Mouse (Mus musculus) midbrain, postnatal 0 days (tissue): ENCODE data around the gene Camta1. TPM values are rescaled to one million over a fixed set of nuclear protein-coding genes. Genes with fewer than 3 reads are reported as not detected.

Source experiments
- ATAC-seq: fragments of 200-750 bp; cut with Nextera tagmentation; 2 replicates; pipeline ENCODE4 v1.8.0; 2017; ENCODE audit warnings: moderate number of reproducible peaks, mild to moderate bottlenecking, moderate TSS enrichment, moderate library complexity; ENCODE audit not compliant: low FRiP score
- DNase-seq: peaks from one replicate; pipeline ENCODE4 v3.0.0-alpha.2; 2015; ENCODE audit warnings: low spot score
- H3K27ac ChIP-seq: fragments of 300-500 bp; sonication (generic); 2 replicates; pipeline ENCODE4 v1.5.1; 2014; ENCODE audit warnings: low read depth, mild to moderate bottlenecking, low read length, mixed read lengths
- H3K27me3 ChIP-seq: fragments of 300-500 bp; sonication (generic); 2 replicates; pipeline ENCODE4 v1.6.1; 2014; ENCODE audit warnings: low read length, control low read depth, mixed read lengths; ENCODE audit not compliant: insufficient read depth
- H3K36me3 ChIP-seq: fragments of 300-500 bp; sonication (generic); 2 replicates; pipeline ENCODE4 v1.6.1; 2014; ENCODE audit warnings: low read length, control low read depth, mixed read lengths; ENCODE audit not compliant: insufficient read depth
- H3K4me1 ChIP-seq: fragments of 300-500 bp; sonication (generic); 2 replicates; pipeline ENCODE4 v1.6.1; 2014; ENCODE audit warnings: mild to moderate bottlenecking, control low read depth, antibody characterized with exemption, low read length, mixed read lengths; ENCODE audit not compliant: insufficient read depth
- H3K4me2 ChIP-seq: fragments of 300-500 bp; sonication (generic); 2 replicates; pipeline ENCODE4 v1.6.1; 2014; ENCODE audit warnings: low read depth, mild to moderate bottlenecking, low read length, mixed read lengths; ENCODE audit not compliant: poor library complexity, severe bottlenecking
- H3K4me3 ChIP-seq: fragments of 300-500 bp; sonication (generic); 2 replicates; pipeline ENCODE4 v1.5.1; 2014; ENCODE audit warnings: low read depth, mild to moderate bottlenecking, low read length, moderate library complexity
- H3K9ac ChIP-seq: fragments of 300-500 bp; sonication (generic); replicated peaks from 2 replicates; pipeline ENCODE4 v1.6.1; 2014; ENCODE audit warnings: mild to moderate bottlenecking, low read length, moderate library complexity, mixed read lengths; ENCODE audit not compliant: poor library complexity, severe bottlenecking
- H3K9me3 ChIP-seq: fragments of 300-500 bp; sonication (generic); 2 replicates; pipeline ENCODE4 v1.6.1; 2016; ENCODE audit warnings: low read length, control low read depth
- CTCF ChIP-seq: IDR thresholded peaks from 2 replicates; pipeline ENCODE4 v1.5.1; 2016; ENCODE audit warnings: antibody characterized with exemption, mild to moderate bottlenecking
- WGBS: fragments of 180-500 bp; shearing (Covaris S2); extraction: QIAGEN DNeasy Blood & Tissue Kit; methylation state at CpG from one replicate; pipeline ENCODE4 v1.1.7; 2014; 5-methylcytosine and 5-hydroxymethylcytosine counted together
- polyA plus RNA-seq: library from polyadenylated mRNA; unstranded; fragments of >200 nt; fragmentation: Nextera tagmentation; extraction: Ambion mirVana; gene quantifications from 2 replicates; pipeline ENCODE4 v1.2.1, GENCODE M21; 2015
- total RNA-seq: library from RNA; depleted of rRNA; stranded (reverse); fragments of >200 nt; gene quantifications from 2 replicates; pipeline ENCODE4 v1.2.3, GENCODE M21; 2014

The Camta1 gene
- total and polyA plus RNA-seq, 2 experiments from 2014 or later = 140 to 153 TPM

DNA sequence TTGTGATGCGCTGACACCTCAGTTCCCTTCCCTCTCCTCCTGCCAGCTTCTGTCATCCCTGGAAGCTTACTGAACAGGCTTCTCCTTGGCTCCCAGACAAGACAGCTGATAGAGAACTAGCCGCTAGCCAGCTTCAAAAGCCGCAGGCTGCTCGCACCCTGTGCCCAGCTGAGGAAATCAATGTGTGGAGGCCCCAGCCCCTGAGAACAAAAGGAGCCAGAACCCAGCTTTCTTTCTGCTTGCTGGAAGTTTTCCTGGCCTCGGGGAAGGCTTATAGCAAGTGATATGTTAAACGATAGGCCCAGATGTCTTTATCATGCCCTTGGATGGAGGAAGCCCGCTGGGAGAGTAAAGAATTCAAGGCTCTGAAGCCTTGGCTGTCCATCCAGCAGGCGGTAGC lies 411.7 kb downstream of the Camta1 start:
- no peak for ATAC-seq

DNA sequence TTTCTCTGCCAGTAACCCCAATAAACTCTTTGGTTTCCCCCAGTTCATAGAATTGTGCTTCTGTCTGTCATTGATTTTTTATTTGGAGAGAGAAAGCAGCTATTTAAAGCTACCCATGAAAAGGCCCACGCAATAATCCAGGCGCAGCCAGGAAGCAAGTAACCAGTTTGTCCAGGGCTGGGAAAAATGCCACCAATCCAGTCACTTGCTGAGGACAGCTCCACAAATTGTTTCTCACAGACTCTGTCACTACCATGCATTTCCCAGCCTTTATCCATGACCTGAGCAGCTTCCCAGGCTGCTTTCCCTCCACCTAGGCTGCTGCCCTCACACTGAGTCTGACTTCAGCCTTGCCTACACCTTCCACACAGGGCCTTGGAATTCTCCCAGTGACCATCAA lies 413.3 kb downstream of the Camta1 start:
- peaks cover 10% of the 10 kb centered on the region; the same call in 1 of the 2 replicates for H3K4me1 ChIP-seq
- TF ChIP-seq CTCF = no peak
- H3K27me3 ChIP-seq = no peaks in the 10 kb centered on the region
- H3K4me3 ChIP-seq = no peak overlapping the region
- no peaks in the 10 kb centered on the region for H3K36me3 ChIP-seq
- H3K9me3 ChIP-seq = no peaks in the 10 kb centered on the region
- DNase-seq (no peak), ATAC-seq (no peak)
- no peak overlapping the region for H3K4me2 ChIP-seq
- no peak overlapping the region for H3K27ac ChIP-seq
- no peak overlapping the region for H3K9ac ChIP-seq
- 85% methylated on average over 2 of the region's 2 CpGs for WGBS

More for the DNA sequence above, 411.7 kb downstream of the Camta1 start:
- Histone ChIP-seq H3K4me3 (no peak overlapping the region), H3K9me3 (no peaks in the 10 kb centered on the region), H3K9ac (no peak overlapping the region), H3K27ac (no peak overlapping the region; the same call in 1 of the 2 replicates), H3K27me3 (no peaks in the 10 kb centered on the region), H3K4me2 (no peak overlapping the region), H3K4me1 (peaks cover 10% of the 10 kb centered on the region; the same call in 1 of the 2 replicates), H3K36me3 (no peaks in the 10 kb centered on the region)
- peak; percentile 73 for DNase-seq
- WGBS = 17% methylated on average over 8 of the region's 8 CpGs
- TF ChIP-seq CTCF = no peak

DNA sequence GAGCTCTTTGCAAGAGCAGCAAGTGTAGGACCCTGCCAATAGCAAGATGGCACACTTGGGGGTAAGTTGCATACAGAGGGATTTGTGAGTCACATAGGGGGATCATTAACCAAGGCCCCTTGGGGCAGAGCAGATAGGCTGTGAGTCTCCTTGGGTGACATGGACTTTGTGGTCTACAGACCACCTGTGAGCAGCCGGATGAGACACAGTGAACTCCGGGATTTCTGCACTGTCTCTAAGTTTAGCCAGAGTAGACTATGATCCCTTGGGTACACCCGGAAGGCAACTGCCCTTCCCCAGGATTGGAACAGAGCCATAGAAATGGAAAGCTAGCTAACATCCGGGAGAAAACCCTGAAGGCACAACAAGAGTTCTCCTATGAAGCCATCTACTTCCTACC lies 417.0 kb downstream of the Camta1 start:
- H3K27me3 ChIP-seq = no peaks in the 10 kb centered on the region
- ATAC-seq (no peak), DNase-seq (no peak)
- no peaks in the 10 kb centered on the region for H3K36me3 ChIP-seq
- H3K9me3 ChIP-seq = no peaks in the 10 kb centered on the region; the same call in 1 of the 2 replicates
- no peak overlapping the region for H3K27ac ChIP-seq
- no peak overlapping the region for H3K4me3 ChIP-seq
- H3K4me1 ChIP-seq = no peaks in the 10 kb centered on the region
- 86% methylated on average over 4 of the region's 4 CpGs for WGBS
- H3K9ac ChIP-seq = no peak overlapping the region
- no peak overlapping the region for H3K4me2 ChIP-seq
- no peak for TF ChIP-seq CTCF

DNA sequence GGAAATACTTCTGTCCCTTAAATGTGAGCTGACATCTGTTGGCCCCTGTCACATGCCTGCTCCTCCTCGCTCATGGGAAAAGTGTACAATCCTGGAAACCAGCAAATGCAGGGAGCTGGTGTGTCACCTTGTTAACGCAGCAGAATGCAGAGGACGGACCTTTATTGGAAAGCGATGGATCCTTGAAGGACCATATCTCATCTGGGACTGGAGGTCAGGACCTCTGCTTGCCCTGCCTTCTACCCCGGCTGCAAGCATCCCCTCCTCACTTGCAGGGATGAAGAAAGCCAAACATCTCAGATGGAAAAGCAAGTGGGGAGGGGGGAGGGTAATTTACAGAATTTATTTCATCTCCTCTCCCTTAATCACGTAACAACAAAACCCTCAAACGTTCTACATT lies 423.1 kb downstream of the Camta1 start:
- H3K4me2 ChIP-seq = no peak overlapping the region
- DNase-seq (no peak), ATAC-seq (no peak)
- no peak overlapping the region for H3K27ac ChIP-seq
- no peaks in the 10 kb centered on the region; the same call in 1 of the 2 replicates for H3K9me3 ChIP-seq
- WGBS = 53% methylated on average over 7 of the region's 7 CpGs
- H3K27me3 ChIP-seq = no peaks in the 10 kb centered on the region
- no peak for TF ChIP-seq CTCF
- no peak overlapping the region for H3K4me3 ChIP-seq
- H3K4me1 ChIP-seq = no peaks in the 10 kb centered on the region; the same call in 1 of the 2 replicates
- H3K9ac ChIP-seq = no peak overlapping the region
- no peaks in the 10 kb centered on the region for H3K36me3 ChIP-seq

DNA sequence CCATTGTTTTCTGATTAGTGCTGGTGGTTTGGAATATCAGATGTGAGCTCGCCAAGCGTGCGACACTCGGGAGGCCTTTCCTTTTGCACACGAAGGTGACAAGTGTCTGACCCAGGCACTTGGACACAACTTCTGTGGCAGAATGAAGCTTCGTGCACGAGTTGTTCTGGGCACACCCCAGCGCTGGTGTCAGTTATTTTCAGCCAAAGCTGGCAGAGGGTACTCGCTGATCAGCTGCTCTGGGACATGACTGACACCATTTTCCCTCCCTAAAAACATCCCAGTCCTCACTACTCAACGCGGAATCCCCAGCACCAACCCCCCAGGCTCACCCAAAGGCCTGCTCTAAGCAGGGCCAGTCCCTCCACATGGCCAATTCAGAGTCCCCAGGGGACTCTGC lies 423.8 kb downstream of the Camta1 start:
- WGBS = 61% methylated on average over 11 of the region's 11 CpGs
- ATAC-seq = no peak

DNA sequence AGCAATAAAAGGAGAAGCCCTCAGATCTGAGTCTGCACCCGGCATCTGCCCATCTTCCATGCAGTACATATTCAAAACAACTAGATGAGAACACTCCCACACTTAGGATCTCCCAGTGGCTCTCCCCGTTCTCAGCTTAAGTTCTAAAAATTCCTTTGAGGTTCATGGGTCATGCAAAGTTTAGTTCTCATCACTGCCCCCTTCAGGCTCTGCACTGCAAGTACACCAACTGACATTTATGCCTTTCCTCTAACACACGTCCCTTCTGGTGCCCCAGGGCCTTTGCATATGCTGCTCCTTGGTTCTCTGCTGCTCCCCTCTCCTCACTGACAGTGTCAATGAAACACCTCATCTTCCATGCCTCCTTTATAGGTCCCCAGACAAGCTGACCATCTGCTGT lies 436.5 kb downstream of the Camta1 start:
- Histone ChIP-seq H3K9me3 (peaks cover 6% of the 10 kb centered on the region; the same call in 1 of the 2 replicates), H3K4me3 (no peak overlapping the region), H3K27ac (no peak overlapping the region), H3K4me1 (no peaks in the 10 kb centered on the region), H3K4me2 (no peak overlapping the region), H3K27me3 (no peaks in the 10 kb centered on the region), H3K9ac (no peak overlapping the region), H3K36me3 (no peaks in the 10 kb centered on the region)
- no peak for ATAC-seq
- WGBS = 75% methylated on average over 3 of the region's 3 CpGs
- no peak for DNase-seq
- TF ChIP-seq CTCF = peak; percentile 33; the same call in 1 of the 2 replicates

More for the DNA sequence above, 423.8 kb downstream of the Camta1 start:
- no peak for TF ChIP-seq CTCF
- Histone ChIP-seq H3K4me2 (no peak overlapping the region), H3K4me3 (no peak overlapping the region), H3K27me3 (no peaks in the 10 kb centered on the region), H3K27ac (no peak overlapping the region), H3K4me1 (no peaks in the 10 kb centered on the region; the same call in 1 of the 2 replicates), H3K9me3 (no peaks in the 10 kb centered on the region; the same call in 1 of the 2 replicates), H3K9ac (no peak overlapping the region), H3K36me3 (no peaks in the 10 kb centered on the region)
- DNase-seq = no peak
